Mouse (Mus musculus): Measurements from ENCODE around the gene Acp7.

DNA sequence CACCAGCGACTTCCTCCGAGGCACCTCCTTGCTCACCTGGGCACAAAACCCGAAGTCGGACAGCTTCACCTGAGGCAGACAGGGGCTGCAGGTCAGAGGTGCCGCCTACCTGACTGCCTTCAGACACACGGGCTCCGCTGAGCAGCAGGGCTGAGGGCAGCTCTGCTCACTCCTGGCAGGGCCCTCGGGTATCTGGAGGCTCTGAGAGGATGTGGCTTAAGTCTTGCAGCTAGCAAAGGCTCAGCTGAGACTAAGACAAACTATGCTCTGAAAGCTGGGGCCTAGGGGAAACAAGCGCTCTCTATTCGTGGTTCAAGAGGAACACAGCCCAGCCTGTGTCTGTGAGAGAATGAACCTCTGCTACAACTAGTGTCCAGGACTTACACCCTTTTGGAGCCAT is 70.3 kb downstream of the Acp7 start:
- no peak for TF ChIP-seq POLR2AphosphoS5 (IDR thresholded peaks at IDR 0.05; ENCODE audit: insufficient replicate concordance, low read depth, low read length)
- no peak for TF ChIP-seq CTCF (IDR thresholded peaks at IDR 0.05; ENCODE audit: low read depth, low read length)
- no peak for TF ChIP-seq TAL1 (conservative IDR thresholded peaks at IDR 0.05; ENCODE audit: low read depth, low read length)
- no peak for TF ChIP-seq GATA1 (IDR thresholded peaks at IDR 0.05; ENCODE audit: borderline replicate concordance, low read length)

Measured in G1E (cell line).